In genomic region chr7:68085338-68085737, GRCm38 (mm10) we compare ENCODE assay signal across 8 mouse cellular contexts.
A peak's percentile ranks its signal among the peaks of the same experiment; 100 is the strongest.
DNase-seq lines count a peak whose midpoint lies in the region; ATAC-seq lines count a peak whose summit lies in the region.

No protein-coding gene starts in this region.

- H3K4me3 ChIP-seq in forebrain, embryonic 14.5 days (ENCODE audit: low read depth, low read length): no peak overlapping the region

- WGBS in forebrain, embryonic 14.5 days: under 1% methylated on average over 12 of the region's 12 CpGs

- no peaks in the 10 kb centered on the region for H3K36me3 ChIP-seq in forebrain, embryonic 14.5 days (ENCODE audit: control insufficient read depth, insufficient read depth, low read length)

- DNase-seq in CD4-positive helper T cell, adult 2 months (ENCODE audit: low read depth, low spot score): peak; percentile 14
- peak; percentile 72 for DNase-seq in NIH3T3 (ENCODE audit: low read depth)
- peak; percentile 94 for DNase-seq in forebrain, embryonic 14.5 days (ENCODE audit: low spot score)
- DNase-seq in heart, postnatal 25 days (ENCODE audit: low spot score): peak; percentile 26
- peak; percentile 63 to 69 for DNase-seq in layer of hippocampus, postnatal 10 days (ENCODE audit: low spot score in 2 of 2)
- DNase-seq in lung, postnatal 36 days: peak; percentile 59
- peak; percentile 19 for DNase-seq in right cerebral cortex, postnatal 4 days
- no peak for DNase-seq in urinary bladder, postnatal 25 days (ENCODE audit: low spot score)

- intact Hi-C loops in heart, postnatal 25 days (cut with DNase I): loop anchor here (5.0 kb wide), 1 partner anchor 42 kb away; no protein-coding TSS in a partner anchor

- ATAC-seq in forebrain, embryonic 14.5 days: peak; percentile 95

- H3K27ac ChIP-seq in forebrain, embryonic 14.5 days (ENCODE audit: low read depth, low read length): peak overlapping the region; percentile 84

- H3K27me3 ChIP-seq in forebrain, embryonic 14.5 days (replicated peaks; ENCODE audit: control insufficient read depth, insufficient read depth, low read length): no peaks in the 10 kb centered on the region

- H3K9me3 ChIP-seq in forebrain, embryonic 14.5 days (replicated peaks; ENCODE audit: control insufficient read depth, low read length): no peaks in the 10 kb centered on the region

- H3K9ac ChIP-seq in forebrain, embryonic 14.5 days (ENCODE audit: low read length): no peak overlapping the region

- H3K4me2 ChIP-seq in forebrain, embryonic 14.5 days (ENCODE audit: low read length): peak overlapping the region; percentile 28

- peaks cover 24% of the 10 kb centered on the region for H3K4me1 ChIP-seq in forebrain, embryonic 14.5 days (ENCODE audit: control insufficient read depth, insufficient read depth, low read length)
